15 mouse cellular contexts compared by ENCODE assay signal in genomic region chr7:51041899-51042667, GRCm38 (mm10).
DNase-seq lines count a peak whose midpoint lies in the region; ATAC-seq and TF ChIP-seq lines count a peak whose summit lies in the region.
"Had no signal": no experiment of that assay in that cellular context is flagged by ENCODE, and none has a peak within 500 bp of the region (broad histone marks: within the 10 kb centered on the region; RNA-seq: fewer than 3 reads in every experiment).

No protein-coding gene starts in this region.

- no peak overlapping the region for H3K4me2 ChIP-seq in midbrain, embryonic 14.5 days (ENCODE audit: low read length)
- no peak overlapping the region for H3K4me2 ChIP-seq in midbrain, embryonic 15.5 days
- H3K4me2 ChIP-seq in forebrain, postnatal 0 days (ENCODE audit: low read depth) = no peak overlapping the region
- H3K4me2 ChIP-seq: heart, embryonic 15.5 days; kidney, embryonic 15.5 days; lung, embryonic 15.5 days had no signal

- 56% methylated on average over 3 of the region's 3 CpGs for WGBS in midbrain, embryonic 14.5 days
- 46% methylated on average over 3 of the region's 3 CpGs for WGBS in midbrain, embryonic 15.5 days
- WGBS in forebrain, postnatal 0 days = 49% methylated on average over 3 of the region's 3 CpGs

- no peak for TF ChIP-seq CTCF in forebrain, postnatal 0 days (IDR thresholded peaks at IDR 0.05; ENCODE audit: low read depth)

- no peak overlapping the region for H3K4me3 ChIP-seq in midbrain, embryonic 14.5 days (replicated peaks; ENCODE audit: low read depth, low read length)
- H3K4me3 ChIP-seq in midbrain, embryonic 15.5 days = no peak overlapping the region
- H3K4me3 ChIP-seq in forebrain, postnatal 0 days (ENCODE audit: low read depth, low read length) = no peak overlapping the region
- H3K4me3 ChIP-seq: heart, embryonic 15.5 days; kidney, embryonic 15.5 days; lung, embryonic 15.5 days; myocyte had no signal

- peak; percentile 33 for DNase-seq in heart, adult 11 months
- no peak for DNase-seq in heart, postnatal 10 days
- peak; percentile 14 for DNase-seq in midbrain, embryonic 14.5 days
- DNase-seq in forebrain, postnatal 0 days = peak; percentile 6
- DNase-seq in urinary bladder, adult 2 months (ENCODE audit: low spot score) = no peak
- DNase-seq: cerebellum, adult 18-20 months; right cerebral cortex, postnatal 14 days; thymus, postnatal 36 days had no signal

- no peaks in the 10 kb centered on the region for H3K9me3 ChIP-seq in midbrain, embryonic 14.5 days (ENCODE audit: control insufficient read depth, low read length)
- no peaks in the 10 kb centered on the region for H3K9me3 ChIP-seq in midbrain, embryonic 15.5 days
- H3K9me3 ChIP-seq in forebrain, postnatal 0 days (ENCODE audit: low read length) = no peaks in the 10 kb centered on the region
- H3K9me3 ChIP-seq: heart, embryonic 15.5 days; kidney, embryonic 15.5 days; lung, embryonic 15.5 days had no signal

- ATAC-seq in midbrain, embryonic 14.5 days (ENCODE audit: low FRiP score, low TSS enrichment) = no peak
- ATAC-seq in midbrain, embryonic 15.5 days (replicated peaks) = no peak
- ATAC-seq in forebrain, postnatal 0 days = no peak
- no peak for ATAC-seq in erythroblast, adult 5-6 weeks (replicated peaks; ENCODE audit: low FRiP score, poor library complexity, severe bottlenecking)
- ATAC-seq: inflammation-experienced regulatory T-cells, adult 6 months had no signal

- no peaks in the 10 kb centered on the region for H3K4me1 ChIP-seq in midbrain, embryonic 14.5 days (ENCODE audit: control insufficient read depth, insufficient read depth, low read length)
- no peaks in the 10 kb centered on the region for H3K4me1 ChIP-seq in midbrain, embryonic 15.5 days
- H3K4me1 ChIP-seq in forebrain, postnatal 0 days (ENCODE audit: insufficient read depth) = no peaks in the 10 kb centered on the region
- H3K4me1 ChIP-seq: heart, embryonic 15.5 days; kidney, embryonic 15.5 days; lung, embryonic 15.5 days had no signal

- intact Hi-C loops in heart, postnatal 10 days (cut with DNase I) = no loop called here

- no peak overlapping the region for H3K9ac ChIP-seq in midbrain, embryonic 14.5 days (replicated peaks; ENCODE audit: low read length)
- no peak overlapping the region for H3K9ac ChIP-seq in midbrain, embryonic 15.5 days
- H3K9ac ChIP-seq in forebrain, postnatal 0 days = no peak overlapping the region
- H3K9ac ChIP-seq: heart, embryonic 15.5 days; kidney, embryonic 15.5 days; lung, embryonic 15.5 days had no signal

- H3K36me3 ChIP-seq in midbrain, embryonic 14.5 days (ENCODE audit: control insufficient read depth, insufficient read depth, low read length) = no peaks in the 10 kb centered on the region
- no peaks in the 10 kb centered on the region for H3K36me3 ChIP-seq in midbrain, embryonic 15.5 days (replicated peaks)
- H3K36me3 ChIP-seq in forebrain, postnatal 0 days (ENCODE audit: insufficient read depth) = no peaks in the 10 kb centered on the region
- H3K36me3 ChIP-seq: heart, embryonic 15.5 days; kidney, embryonic 15.5 days; lung, embryonic 15.5 days had no signal

- no peak overlapping the region for H3K27ac ChIP-seq in midbrain, embryonic 14.5 days (replicated peaks; ENCODE audit: low read depth, low read length)
- no peak overlapping the region for H3K27ac ChIP-seq in midbrain, embryonic 15.5 days
- no peak overlapping the region for H3K27ac ChIP-seq in forebrain, postnatal 0 days (ENCODE audit: low read depth, low read length)
- H3K27ac ChIP-seq: heart, embryonic 15.5 days; kidney, embryonic 15.5 days; lung, embryonic 15.5 days had no signal

- H3K27me3 ChIP-seq in midbrain, embryonic 14.5 days (ENCODE audit: control insufficient read depth, insufficient read depth, low read length) = no peaks in the 10 kb centered on the region
- no peaks in the 10 kb centered on the region for H3K27me3 ChIP-seq in midbrain, embryonic 15.5 days (replicated peaks)
- no peaks in the 10 kb centered on the region for H3K27me3 ChIP-seq in forebrain, postnatal 0 days (ENCODE audit: insufficient read depth, low read length)
- H3K27me3 ChIP-seq: heart, embryonic 15.5 days; kidney, embryonic 15.5 days; lung, embryonic 15.5 days had no signal

Comparison
In these comparisons a context has a peak if more than half of its experiments do, and no peak if none do; other contexts are left out.
1. DNase-seq: peak in heart, adult 11 months (single experiment), midbrain, embryonic 14.5 days (single experiment) and forebrain, postnatal 0 days (single experiment); none in heart, postnatal 10 days (0 of 2) and urinary bladder, adult 2 months (single experiment).